Mouse (Mus musculus) embryonic fibroblast, embryonic 13.5 days (primary cell): ENCODE results near the gene Zkscan2.

Experiments
- CTCF ChIP-seq: IDR thresholded peaks from 2 replicates; pipeline ENCODE4 v1.5.1; 2011; ENCODE audit warnings: mild to moderate bottlenecking, control low read depth, low read length, moderate library complexity, borderline replicate concordance; ENCODE audit not compliant: insufficient read depth
- POLR2A ChIP-seq: IDR thresholded peaks from 2 replicates; pipeline ENCODE4 v1.6.1; 2011; ENCODE audit warnings: low read depth, mild to moderate bottlenecking, control low read depth, low read length, moderate library complexity

DNA sequence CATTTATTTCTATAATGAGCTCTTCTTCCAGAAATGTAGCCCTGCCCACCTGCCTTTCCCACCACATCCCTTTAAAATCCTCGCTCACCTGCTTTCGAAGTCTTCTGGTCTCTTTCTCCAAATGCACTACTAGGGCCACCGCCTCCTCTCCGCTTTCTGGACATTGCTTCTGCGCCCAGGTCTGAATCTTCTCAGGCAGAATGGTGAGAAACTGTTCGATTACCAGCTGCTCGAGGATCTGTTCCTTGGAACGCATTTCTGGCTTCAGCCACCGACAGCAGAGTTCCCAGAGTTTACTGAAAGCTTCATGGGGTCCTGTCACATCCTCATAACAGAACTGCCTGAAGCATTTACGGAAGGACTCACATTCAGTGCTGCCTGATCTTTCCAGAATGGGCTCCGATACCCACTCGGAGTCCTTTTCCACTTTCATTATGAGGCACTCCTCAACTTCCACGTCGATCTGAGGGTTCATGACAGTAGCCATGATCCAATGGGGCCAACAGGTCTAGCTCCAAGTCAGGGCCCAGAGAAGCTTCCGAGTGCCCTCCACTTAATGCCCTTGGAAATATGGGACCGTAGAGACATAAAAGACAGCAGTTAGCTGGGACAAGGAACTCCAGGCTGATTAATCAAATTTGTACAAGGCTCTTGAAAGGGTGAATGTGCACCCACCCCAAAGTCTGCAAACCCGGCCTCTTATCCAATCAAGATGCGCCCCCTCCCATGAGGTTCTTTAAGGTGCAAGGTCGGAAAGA is 589 bp downstream of the Zkscan2 start:
- TF ChIP-seq POLR2A (no peak), CTCF (no peak)
